ENCODE assay signal across 8 mouse cellular contexts in genomic region chr19:37374941-37375754, GRCm38 (mm10). TPM values are rescaled to one million over a fixed set of nuclear protein-coding genes. Genes with fewer than 3 reads are reported as not detected.
DNase-seq lines count a peak whose midpoint lies in the region; ATAC-seq and TF ChIP-seq lines count a peak whose summit lies in the region.

No protein-coding gene starts in this region.

- H3K9ac ChIP-seq in forebrain, embryonic 16.5 days (replicated peaks; ENCODE audit: low read depth, low read length), result peak overlapping the region; percentile 83
- peak overlapping the region; percentile 97 for H3K9ac ChIP-seq in liver, embryonic 16.5 days (ENCODE audit: low read depth, low read length)

- peaks cover 14% of the 10 kb centered on the region for H3K4me1 ChIP-seq in forebrain, embryonic 16.5 days (replicated peaks; ENCODE audit: control insufficient read depth, insufficient read depth, low read length)
- H3K4me1 ChIP-seq in liver, embryonic 16.5 days (ENCODE audit: control insufficient read depth, low read depth, low read length), result peaks cover 19% of the 10 kb centered on the region

- WGBS in forebrain, embryonic 16.5 days, result 21% methylated on average over 7 of the region's 7 CpGs
- 11% methylated on average over 7 of the region's 7 CpGs for WGBS in liver, embryonic 16.5 days (ENCODE audit: insufficient replicate concordance)

- H3K36me3 ChIP-seq in forebrain, embryonic 16.5 days (ENCODE audit: control insufficient read depth, insufficient read depth), result no peaks in the 10 kb centered on the region
- H3K36me3 ChIP-seq in liver, embryonic 16.5 days (ENCODE audit: control insufficient read depth, insufficient read depth), result peaks cover 5% of the 10 kb centered on the region

- no peaks in the 10 kb centered on the region for H3K9me3 ChIP-seq in forebrain, embryonic 16.5 days (ENCODE audit: control insufficient read depth, low read length)
- H3K9me3 ChIP-seq in liver, embryonic 16.5 days (replicated peaks; ENCODE audit: control insufficient read depth, low read length), result no peaks in the 10 kb centered on the region

- no peak for TF ChIP-seq CTCF in layer of hippocampus, adult 2 months (conservative IDR thresholded peaks at IDR 0.05)

- no peak for ATAC-seq in forebrain, embryonic 16.5 days
- no peak for ATAC-seq in liver, embryonic 16.5 days (ENCODE audit: low read depth)

- H3K4me2 ChIP-seq in forebrain, embryonic 16.5 days (ENCODE audit: low read length), result peak overlapping the region; percentile 51
- peak overlapping the region; percentile 73 for H3K4me2 ChIP-seq in liver, embryonic 16.5 days (ENCODE audit: low read depth, low read length)

- H3K4me3 ChIP-seq in layer of hippocampus, adult 2 months, result peak overlapping the region; percentile 69
- H3K4me3 ChIP-seq in forebrain, embryonic 16.5 days (replicated peaks; ENCODE audit: low read length), result peak overlapping the region; percentile 53
- H3K4me3 ChIP-seq in liver, embryonic 16.5 days (ENCODE audit: low read depth, low read length), result peak overlapping the region; percentile 99

- no peak for DNase-seq in layer of hippocampus, adult 2 months (ENCODE audit: low spot score in 2 of 2)
- DNase-seq in layer of hippocampus, adult 18-20 months (ENCODE audit: low spot score in 2 of 2), result no peak
- peak; percentile 40 for DNase-seq in R1 (ENCODE audit: low read depth, low spot score)
- DNase-seq in cerebellum, adult 18-20 months, result no peak
- DNase-seq in gastrocnemius, postnatal 10 days, result no peak
- no peak for DNase-seq in right cerebral cortex, postnatal 4 days

- peak overlapping the region; percentile 95 for H3K27ac ChIP-seq in layer of hippocampus, adult 2 months
- peak overlapping the region; percentile 96 for H3K27ac ChIP-seq in forebrain, embryonic 16.5 days (ENCODE audit: low read length)
- H3K27ac ChIP-seq in liver, embryonic 16.5 days (ENCODE audit: low read length), result peak overlapping the region; percentile 97

- no peaks in the 10 kb centered on the region for H3K27me3 ChIP-seq in forebrain, embryonic 16.5 days (replicated peaks; ENCODE audit: control insufficient read depth, insufficient read depth, low read length)
- no peaks in the 10 kb centered on the region for H3K27me3 ChIP-seq in liver, embryonic 16.5 days (ENCODE audit: control insufficient read depth, insufficient read depth, low read depth, low read length)

RNA-seq across cellular contexts. Expression of gene Kif11, which starts 1.1 kb away (rescaled TPM):
- total RNA-seq in layer of hippocampus, adult 2 months (2021), result 1 to 10 TPM; 1.1 to 1.3 TPM
- total RNA-seq in layer of hippocampus, adult 18-20 months (2021), result under 1 TPM; 0.57 to 0.63 TPM
- polyA plus RNA-seq in forebrain, embryonic 16.5 days (2015; fragmentation: Nextera tagmentation; extraction: Ambion mirVana), result 30.2 and 37.9 TPM in 2 replicates
- polyA plus RNA-seq in liver, embryonic 16.5 days (2015; fragmentation: Nextera tagmentation; extraction: Ambion mirVana), result 50.1 and 54.8 TPM in 2 replicates
- 10 to 100 TPM in 1 of 2 experiments, 1 to 10 TPM in 1; 8.4 to 10.2 TPM for total RNA-seq in gastrocnemius, postnatal 10 days (2021)

RNA-seq across cellular contexts. Expression of gene Ide, which starts 37.5 kb away (rescaled TPM):
- 10 to 100 TPM; 34.9 to 56.2 TPM for total RNA-seq in layer of hippocampus, adult 2 months (2021)
- total RNA-seq in layer of hippocampus, adult 18-20 months (2021), result 10 to 100 TPM; 54.9 to 56.5 TPM
- 31.9 and 36.4 TPM in 2 replicates for polyA plus RNA-seq in forebrain, embryonic 16.5 days (2015; fragmentation: Nextera tagmentation; extraction: Ambion mirVana)
- 21.3 and 24.7 TPM in 2 replicates for polyA plus RNA-seq in liver, embryonic 16.5 days (2015; fragmentation: Nextera tagmentation; extraction: Ambion mirVana)
- total RNA-seq in gastrocnemius, postnatal 10 days (2021), result 100 to 1,000 TPM in 1 of 2 experiments, 10 to 100 TPM in 1; 83.0 to 129 TPM

RNA-seq across cellular contexts. Expression of gene Hhex, which starts 59.5 kb away (rescaled TPM):
- total RNA-seq in layer of hippocampus, adult 2 months (2021), result 1 to 10 TPM; 1.7 to 2.4 TPM
- 1 to 10 TPM; 1.2 to 1.7 TPM for total RNA-seq in layer of hippocampus, adult 18-20 months (2021)
- 3.3 and 5.1 TPM in 2 replicates for polyA plus RNA-seq in forebrain, embryonic 16.5 days (2015; fragmentation: Nextera tagmentation; extraction: Ambion mirVana)
- 34.2 and 34.6 TPM in 2 replicates for polyA plus RNA-seq in liver, embryonic 16.5 days (2015; fragmentation: Nextera tagmentation; extraction: Ambion mirVana)
- 1 to 10 TPM; 3.5 to 5.7 TPM for total RNA-seq in gastrocnemius, postnatal 10 days (2021)

Comparison
In these comparisons a context has a peak if more than half of its experiments do, and no peak if none do; other contexts are left out.
1. RNA of gene Kif11, which starts 1.1 kb away (total RNA-seq): 8.4 to 10.2 TPM in gastrocnemius, postnatal 10 days; 1.1 to 1.3 TPM in layer of hippocampus, adult 2 months and 0.57 to 0.63 TPM in layer of hippocampus, adult 18-20 months; every median in the first group is over 4 times any median in the second.
2. Peak in every context shown above with its lines, with median percentiles within 50 percentile points of each other: H3K27ac ChIP-seq and H3K4me3 ChIP-seq.